Mouse (Mus musculus): ENCODE measurements around the gene Eno1.

DNA sequence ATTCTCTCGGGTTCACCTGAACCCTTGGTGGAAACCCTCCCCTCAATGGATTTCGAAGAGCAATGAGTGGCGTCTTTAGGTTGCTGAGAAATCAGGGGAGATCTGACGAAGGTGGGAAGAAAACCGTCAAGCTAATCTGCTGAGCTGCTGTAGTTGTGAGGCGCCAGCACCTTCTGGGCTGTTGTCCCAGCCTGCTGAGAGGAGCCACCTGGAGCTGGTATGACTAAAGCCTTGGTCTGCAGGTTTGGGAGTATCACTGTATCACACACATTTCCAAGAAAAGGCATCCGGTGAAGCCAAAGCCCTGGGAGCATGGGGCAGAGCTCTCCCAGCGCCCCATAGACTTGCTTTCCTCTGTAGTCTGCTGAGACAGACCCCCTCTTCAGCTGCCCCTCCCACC is 4.7 kb upstream of the Eno1 start:
- TF ChIP-seq CTCF (IDR thresholded peaks at IDR 0.05; ENCODE audit: control insufficient read depth, insufficient read depth, low read length): no peak
- no peak for TF ChIP-seq POLR2A (IDR thresholded peaks at IDR 0.05; ENCODE audit: borderline replicate concordance, control insufficient read depth, low read depth, low read length)

Measured in bone marrow, adult 2 months (tissue).